Mouse (Mus musculus) heart, adult 2 months (tissue): ENCODE data around the gene Adgrd1. TPM values are rescaled to one million over a fixed set of nuclear protein-coding genes. Genes with fewer than 3 reads are reported as not detected.
A peak's percentile ranks its signal among the peaks of the same experiment; 100 is the strongest.

Experiments used
- DNase-seq, 2 experiments: peaks; one replicate each; pipeline ENCODE4 v3.0.0; 2021
- H3K27ac ChIP-seq: fragments of 200-600 bp; 2 replicates; pipeline ENCODE4 v1.8.1; 2022
- H3K27me3 ChIP-seq: fragments of 200-500 bp; 2 replicates; pipeline ENCODE4 v1.6.1; 2012; ENCODE audit warnings: mild to moderate bottlenecking, low read length, inconsistent platforms, mixed read lengths; ENCODE audit not compliant: control insufficient read depth, insufficient read depth
- H3K36me3 ChIP-seq: fragments of 200-500 bp; 2 replicates; pipeline ENCODE4 v1.6.1; 2012; ENCODE audit warnings: low read length, inconsistent platforms; ENCODE audit not compliant: control insufficient read depth, insufficient read depth
- H3K4me1 ChIP-seq: fragments of 200-500 bp; 2 replicates; pipeline ENCODE4 v1.6.1; 2011; ENCODE audit warnings: low read length; ENCODE audit not compliant: control insufficient read depth, insufficient read depth
- H3K4me3 ChIP-seq: fragments of 200-600 bp; 2 replicates; pipeline ENCODE4 v1.8.1; 2022
- H3K79me2 ChIP-seq: fragments of 200-500 bp; replicated peaks from 2 replicates; pipeline ENCODE4 v1.6.1; 2012; ENCODE audit warnings: mild to moderate bottlenecking, inconsistent platforms, low read length, moderate library complexity, mixed read lengths; ENCODE audit not compliant: control insufficient read depth, insufficient read depth
- H3K9ac ChIP-seq: fragments of 200-500 bp; 2 replicates; pipeline ENCODE4 v1.6.1; 2012; ENCODE audit warnings: low read depth, mild to moderate bottlenecking, control low read depth, inconsistent platforms, low read length, mixed read lengths
- CTCF ChIP-seq: fragments of 200-600 bp; IDR thresholded peaks from 2 replicates; pipeline ENCODE4 v1.8.1; 2022; ENCODE audit warnings: antibody characterized with exemption, mild to moderate bottlenecking, moderate library complexity
- EP300 ChIP-seq: fragments of 200-500 bp; IDR thresholded peaks from 2 replicates; pipeline ENCODE4 v1.6.1; 2011; ENCODE audit warnings: low read depth, low read length, control low read depth; ENCODE audit not compliant: insufficient read depth
- POLR2A ChIP-seq: fragments of 200-500 bp; IDR thresholded peaks from 2 replicates; pipeline ENCODE4 v1.6.1; 2011; ENCODE audit warnings: mild to moderate bottlenecking, low read depth, low read length, control low read depth; ENCODE audit not compliant: insufficient read depth
- WGBS: fragments of 180-500 bp; shearing (Covaris S2); methylation state at CpG from one replicate; pipeline ENCODE4 v1.1.7; 2018; 5-methylcytosine and 5-hydroxymethylcytosine counted together
- intact Hi-C: fragments of 180-260 bp; cut with DNase I; formaldehyde crosslinking; loops from one replicate; pipeline ENCODE4 v1.15.1; 2025
- polyA plus RNA-seq: library from polyadenylated mRNA; depleted of rRNA; stranded (reverse); fragments of >200 nt; gene quantifications from 2 replicates; pipeline ENCODE4 v1.2.3, GENCODE M21; 2012
- total RNA-seq, 2 experiments: library from RNA; stranded (reverse); gene quantifications; 2 replicates each; pipeline ENCODE4 v1.2.3; 2021

Adgrd1 gene
- total and polyA plus RNA-seq, 3 experiments = 4.1 to 5.5 (median 4.8) TPM

GRCm38 (mm10) chr5:129164911-129165584 lies 68.5 kb downstream of the Adgrd1 start:
- TF ChIP-seq EP300 (no peak), POLR2A (no peak), CTCF (no peak)
- Histone ChIP-seq H3K9ac (no peak overlapping the region), H3K36me3 (no peaks in the 10 kb centered on the region), H3K4me3 (no peak overlapping the region), H3K79me2 (no peaks in the 10 kb centered on the region), H3K27ac (no peak overlapping the region), H3K27me3 (no peaks in the 10 kb centered on the region), H3K4me1 (no peaks in the 10 kb centered on the region)
- peak; percentile 43 to 52 for DNase-seq
- intact Hi-C loops = loop anchor here (5.0 kb wide), 1 partner anchor 98 kb away; no protein-coding TSS in a partner anchor
- WGBS = 57% methylated on average over 10 of the region's 10 CpGs

GRCm38 (mm10) chr5:129165595-129165994 lies 69.0 kb downstream of the Adgrd1 start:
- intact Hi-C loops = no loop called here
- H3K9ac ChIP-seq = no peak overlapping the region
- H3K27ac ChIP-seq = no peak overlapping the region
- H3K27me3 ChIP-seq = no peaks in the 10 kb centered on the region
- DNase-seq = no peak
- no peak overlapping the region for H3K4me3 ChIP-seq
- 61% methylated on average over 7 of the region's 7 CpGs for WGBS
- H3K79me2 ChIP-seq = no peaks in the 10 kb centered on the region
- H3K4me1 ChIP-seq = no peaks in the 10 kb centered on the region
- TF ChIP-seq POLR2A (no peak), EP300 (no peak), CTCF (no peak)
- H3K36me3 ChIP-seq = no peaks in the 10 kb centered on the region

GRCm38 (mm10) chr5:129169090-129169489 lies 72.5 kb downstream of the Adgrd1 start:
- Histone ChIP-seq H3K9ac (no peak overlapping the region), H3K4me3 (no peak overlapping the region), H3K36me3 (no peaks in the 10 kb centered on the region), H3K4me1 (no peaks in the 10 kb centered on the region), H3K79me2 (no peaks in the 10 kb centered on the region), H3K27me3 (no peaks in the 10 kb centered on the region), H3K27ac (no peak overlapping the region)
- DNase-seq = no peak
- TF ChIP-seq CTCF = no peak
- no peak for TF ChIP-seq EP300
- no peak for TF ChIP-seq POLR2A
- intact Hi-C loops = no loop called here
- WGBS = 54% methylated on average over 5 of the region's 5 CpGs

- 51% methylated on average over 4 of the region's 4 CpGs for WGBS
- intact Hi-C loops = no loop called here
- H3K4me1 ChIP-seq = no peaks in the 10 kb centered on the region
Observed at GRCm38 (mm10) chr5:129169567-129169966, 73.0 kb downstream of the Adgrd1 start.

GRCm38 (mm10) chr5:129172533-129172932 lies 76.0 kb downstream of the Adgrd1 start:
- H3K4me3 ChIP-seq = no peak overlapping the region
- DNase-seq = no peak
- no peaks in the 10 kb centered on the region for H3K79me2 ChIP-seq
- no peak overlapping the region for H3K9ac ChIP-seq
- intact Hi-C loops = no loop called here
- 78% methylated on average over 6 of the region's 6 CpGs for WGBS
- H3K27ac ChIP-seq = no peak overlapping the region
- no peaks in the 10 kb centered on the region for H3K4me1 ChIP-seq
- no peaks in the 10 kb centered on the region for H3K36me3 ChIP-seq
- no peaks in the 10 kb centered on the region for H3K27me3 ChIP-seq
- TF ChIP-seq CTCF = no peak
- TF ChIP-seq EP300 = no peak
- TF ChIP-seq POLR2A = no peak

More at GRCm38 (mm10) chr5:129169567-129169966, 73.0 kb downstream of the Adgrd1 start:
- Histone ChIP-seq H3K9ac (no peak overlapping the region), H3K4me3 (no peak overlapping the region), H3K27me3 (no peaks in the 10 kb centered on the region), H3K27ac (no peak overlapping the region), H3K79me2 (no peaks in the 10 kb centered on the region), H3K36me3 (no peaks in the 10 kb centered on the region)
- no peak for TF ChIP-seq POLR2A
- DNase-seq = no peak

- no peaks in the 10 kb centered on the region for H3K36me3 ChIP-seq
- H3K27me3 ChIP-seq = no peaks in the 10 kb centered on the region
- H3K79me2 ChIP-seq = no peaks in the 10 kb centered on the region
- H3K4me1 ChIP-seq = no peaks in the 10 kb centered on the region
- intact Hi-C loops = loop anchor here (2.0 to 5.0 kb wide), 3 partner anchors 114 to 213 kb away; no protein-coding TSS in a partner anchor
- WGBS = 53% methylated on average over 3 of the region's 3 CpGs
- no peak for TF ChIP-seq CTCF
- H3K9ac ChIP-seq = no peak overlapping the region
- no peak overlapping the region for H3K4me3 ChIP-seq
- DNase-seq = no peak
- H3K27ac ChIP-seq = no peak overlapping the region
Observed at GRCm38 (mm10) chr5:129175925-129176324, 79.4 kb downstream of the Adgrd1 start.
